Mouse (Mus musculus) kidney, adult 18-20 months (tissue): ENCODE measurements around the gene Sgtb.

Experiments used
- DNase-seq: peaks from one replicate; pipeline ENCODE4 v3.0.0; 2021

Gene Sgtb

DNA sequence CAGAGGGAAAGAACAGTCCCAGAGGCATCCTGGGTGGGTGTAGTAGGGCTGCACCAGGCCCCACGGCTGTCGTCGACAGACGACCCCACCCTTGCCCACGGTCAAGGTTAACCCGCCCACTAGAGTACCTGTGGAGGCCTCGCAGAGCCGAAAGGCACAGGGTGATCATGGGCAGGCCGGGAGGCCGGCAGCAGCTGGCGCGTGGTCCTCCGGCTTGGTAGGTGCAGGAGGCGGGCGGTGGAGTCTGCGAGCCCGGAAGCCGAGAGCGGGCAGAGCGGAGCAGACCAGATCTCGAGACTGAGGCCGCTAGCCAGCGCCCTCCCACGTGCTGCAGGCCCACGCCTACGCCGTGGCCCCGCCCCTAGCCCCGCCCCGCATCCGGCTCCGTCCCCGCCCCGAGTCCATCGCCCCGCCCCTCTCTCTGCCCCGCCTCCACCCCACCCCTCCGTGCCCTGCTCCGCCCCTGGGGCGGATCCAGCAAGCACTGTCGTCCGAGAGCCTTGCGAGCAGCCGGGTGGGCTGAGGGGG, at the start of gene Sgtb, which contains the start of gene Nln:
TSS of gene Sgtb (plus strand) at position 454 of the 528 bp plus-strand sequence.
TSS of gene Nln (minus strand) at position 327 of the 528 bp plus-strand sequence.
- DNase-seq = peak; percentile 89

DNA sequence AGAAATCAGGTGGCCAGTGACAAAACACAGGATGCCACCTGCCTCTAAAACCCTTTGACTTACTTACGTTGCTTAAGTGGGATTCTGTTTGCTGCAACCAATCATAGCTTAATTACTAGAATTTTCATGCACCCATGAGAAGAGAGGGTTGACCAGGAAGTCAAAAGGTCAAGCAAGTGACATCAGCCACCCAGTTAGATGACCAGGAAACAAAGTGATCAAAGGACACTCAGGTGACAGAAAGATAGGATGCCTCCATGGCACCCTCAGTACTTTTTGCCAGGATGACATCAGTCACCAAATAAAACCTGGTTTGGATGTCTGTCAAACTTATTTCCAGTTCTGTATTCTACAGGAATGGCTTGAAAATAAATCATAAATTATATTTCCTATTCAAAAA, 49.3 kb upstream of the Sgtb start:
- DNase-seq = no peak

DNA sequence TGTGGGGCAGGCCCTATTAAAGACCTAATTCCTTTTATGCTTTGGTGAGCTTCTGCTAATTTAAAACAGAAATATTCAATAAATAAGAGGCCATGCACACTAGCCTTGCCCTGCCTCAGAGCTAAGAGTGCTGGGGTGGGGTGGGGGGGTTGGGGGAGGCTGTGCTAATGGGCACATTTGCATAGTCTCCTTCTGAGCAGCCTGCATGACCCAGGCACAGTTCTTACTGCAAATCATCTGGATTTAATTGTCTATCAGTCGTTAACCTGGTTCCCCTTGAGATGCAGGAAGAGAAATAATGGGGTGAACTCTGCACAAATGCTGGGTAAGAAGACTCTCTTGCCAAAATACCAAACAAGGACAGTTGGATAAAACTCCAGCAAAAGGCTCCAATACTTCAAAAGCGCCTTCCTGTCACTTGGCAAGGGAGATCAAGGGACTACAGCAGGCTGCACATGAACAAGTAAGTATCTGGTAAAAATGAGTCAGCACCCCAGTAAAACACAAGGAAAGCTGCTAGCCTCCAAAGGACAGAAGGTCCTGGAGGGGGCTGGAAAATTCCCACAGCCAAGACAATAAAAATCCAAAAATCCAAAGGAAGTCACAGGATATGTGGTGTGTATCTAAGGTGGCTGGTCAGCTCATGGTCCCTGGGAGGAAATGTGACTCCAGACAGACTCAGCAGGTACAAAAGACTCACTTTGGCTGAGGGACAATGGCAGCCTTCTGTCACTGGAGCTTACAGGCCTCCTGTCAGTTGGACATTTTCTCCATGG, 47.4 kb upstream of the Sgtb start:
- no peak for DNase-seq

DNA sequence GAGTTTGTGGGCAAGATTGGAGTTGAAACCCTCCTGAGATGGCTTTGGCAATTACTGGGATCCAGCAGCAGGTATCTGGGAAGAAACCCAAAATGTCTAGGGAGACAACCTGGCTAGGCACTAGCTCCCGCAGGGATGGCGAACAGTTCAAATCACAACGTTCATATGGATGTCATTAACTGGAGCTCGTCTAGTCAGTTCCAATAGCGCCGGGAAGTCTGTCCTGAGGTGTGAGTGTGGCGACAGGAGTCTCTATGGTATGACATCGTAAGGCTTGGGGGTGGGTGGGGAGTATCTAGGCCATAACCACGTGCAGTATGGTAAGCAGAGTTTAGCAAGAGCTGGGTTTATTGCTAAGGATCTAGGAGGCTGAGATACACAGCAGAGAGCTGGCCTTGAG, 46.5 kb upstream of the Sgtb start:
- no peak for DNase-seq

DNA sequence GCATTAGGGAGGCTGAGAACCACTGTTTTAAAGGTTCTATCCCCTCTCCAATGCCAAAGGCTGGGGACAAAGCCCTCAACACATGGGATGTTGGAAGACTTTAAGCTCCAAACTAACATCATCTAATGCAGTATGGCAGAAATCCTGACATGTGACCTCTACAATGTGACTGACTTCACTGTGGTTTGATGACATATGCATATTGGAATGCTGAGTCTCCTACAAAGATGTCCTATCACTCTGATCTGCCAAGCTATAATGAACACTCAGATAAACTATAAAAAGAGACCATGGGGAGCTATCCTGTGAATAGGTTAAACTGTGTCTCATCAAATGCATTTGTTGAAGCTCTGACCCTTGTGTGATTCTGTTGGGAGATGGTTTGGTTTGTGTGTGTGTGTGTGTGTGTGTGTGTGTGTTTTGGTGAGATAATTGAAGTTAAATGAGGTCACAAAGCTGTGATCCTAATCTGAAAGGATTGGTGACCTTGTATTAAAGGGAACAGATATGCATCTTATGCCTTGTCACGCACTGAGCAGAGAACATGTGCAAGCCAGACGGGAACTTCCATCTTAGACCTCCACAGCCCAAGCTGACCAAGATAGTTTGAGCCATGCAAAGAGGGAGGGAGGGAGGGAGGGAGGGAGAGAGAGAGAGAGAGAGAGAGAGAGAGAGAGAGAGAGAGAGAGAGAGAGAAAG, 43.7 kb upstream of the Sgtb start:
- DNase-seq = no peak

DNA sequence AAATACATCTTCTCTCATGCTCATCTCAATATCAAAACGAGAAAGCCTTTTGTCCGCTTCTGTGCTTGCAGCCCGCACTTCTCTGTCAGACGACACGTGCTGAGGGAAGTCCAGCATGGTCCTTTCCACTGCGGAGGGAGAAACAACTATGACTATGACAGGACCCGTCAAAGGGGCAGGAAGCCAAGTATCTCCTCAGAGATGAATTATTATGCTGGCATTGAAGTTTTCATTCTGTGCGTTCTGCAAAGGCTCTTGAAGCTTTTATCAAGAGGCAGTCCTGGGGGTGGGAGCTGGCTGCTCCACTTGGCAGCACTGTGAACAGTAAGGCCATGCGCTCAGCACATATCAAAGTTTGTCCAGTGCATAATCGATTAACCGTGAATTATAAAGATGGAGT, 40.3 kb upstream of the Sgtb start:
- no peak for DNase-seq

DNA sequence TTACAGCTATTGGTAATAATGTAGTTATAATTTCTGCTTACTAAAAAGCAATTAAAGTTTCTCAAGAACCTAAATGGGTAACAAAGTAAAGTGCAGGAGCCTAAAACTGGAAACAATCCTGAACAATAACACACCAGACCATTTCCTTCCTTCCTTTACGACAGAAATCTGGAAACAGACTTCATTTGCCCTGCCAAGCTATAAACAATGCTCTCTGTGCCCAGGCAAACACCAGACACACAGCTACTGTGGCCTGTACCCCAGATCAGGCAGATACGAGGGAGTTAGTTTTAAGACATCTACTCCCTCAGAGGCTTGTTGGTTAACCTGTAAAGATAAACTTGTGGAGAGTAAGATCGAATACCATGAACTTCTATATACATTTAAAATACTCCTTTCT, 38.8 kb upstream of the Sgtb start:
- no peak for DNase-seq

DNA sequence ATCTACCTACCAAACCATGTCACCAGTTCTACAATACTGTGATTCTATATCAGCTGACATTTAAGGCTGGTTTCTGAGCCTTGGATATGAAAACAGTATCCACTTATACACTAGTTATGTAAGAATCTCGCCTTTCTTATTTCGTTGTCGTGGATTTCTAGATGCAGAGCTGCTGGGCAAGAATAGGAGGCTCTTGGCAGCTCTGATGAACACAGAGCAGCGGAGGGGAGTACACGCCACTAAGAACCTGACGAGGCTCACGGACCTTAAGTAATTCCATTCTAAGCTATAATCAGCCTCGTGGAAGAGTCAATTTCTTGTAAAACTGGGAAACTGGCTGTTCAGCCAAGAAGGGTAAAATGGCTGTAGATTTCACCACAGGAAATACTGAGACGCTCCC, 37.2 kb upstream of the Sgtb start:
- DNase-seq = no peak

DNA sequence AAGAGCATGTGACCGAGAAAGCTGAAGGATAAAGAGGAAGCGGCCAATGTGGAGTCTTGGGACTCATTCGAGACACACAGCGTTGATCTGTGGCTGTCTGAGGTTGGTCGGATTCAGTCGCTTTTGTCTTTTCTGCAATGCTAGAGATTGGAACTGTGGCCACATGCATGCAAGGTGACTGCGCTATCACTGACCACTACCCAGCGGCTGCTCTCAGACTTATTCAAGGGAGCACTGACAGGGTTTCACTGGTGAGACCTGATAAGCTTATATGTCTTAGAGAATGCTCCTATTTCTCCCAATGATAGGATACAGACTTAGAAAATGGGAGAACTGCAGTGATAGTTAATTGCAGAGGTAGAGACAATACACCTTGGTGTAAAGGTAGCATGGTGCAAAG, 35.3 kb upstream of the Sgtb start:
- no peak for DNase-seq

DNA sequence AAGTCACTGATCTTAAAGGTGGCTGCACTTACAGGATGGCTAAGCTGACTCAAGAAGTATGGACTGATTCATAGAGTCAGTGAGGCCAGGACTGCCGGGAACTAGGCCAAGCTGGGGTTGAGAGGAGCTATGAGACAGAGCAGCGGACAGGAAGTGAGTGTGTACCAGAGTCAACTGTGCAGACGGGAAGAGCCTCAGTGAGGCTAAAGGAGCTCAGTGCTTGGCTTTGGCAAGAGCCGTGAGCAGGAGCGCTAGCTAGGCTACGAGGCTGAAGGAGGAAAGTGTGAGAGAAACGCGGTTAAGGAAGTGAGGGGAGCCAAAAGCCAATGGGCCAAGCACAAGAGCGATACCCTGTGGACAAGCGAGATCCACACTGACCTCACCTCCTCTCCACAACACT, 34.8 kb upstream of the Sgtb start:
- DNase-seq = peak; percentile 23

DNA sequence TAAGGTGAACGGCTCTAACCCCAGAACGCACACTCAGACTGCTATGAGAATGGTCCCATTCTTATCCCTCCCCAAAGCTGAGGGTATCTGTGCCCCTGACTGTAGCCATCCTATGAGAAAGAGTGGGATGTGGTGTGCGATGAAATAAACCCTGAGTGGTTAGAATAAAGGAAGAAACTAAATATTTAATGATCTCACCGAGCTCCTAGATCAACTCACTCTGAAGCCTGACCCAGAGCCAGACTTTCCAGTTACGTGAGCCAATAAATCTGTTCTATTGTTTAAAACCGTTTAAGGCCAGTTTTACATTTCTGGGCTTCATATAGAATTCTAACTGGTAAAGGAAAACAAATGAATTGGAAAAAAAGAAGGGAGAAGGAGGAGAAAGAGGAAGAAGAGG, 32.5 kb upstream of the Sgtb start:
- DNase-seq = no peak

DNA sequence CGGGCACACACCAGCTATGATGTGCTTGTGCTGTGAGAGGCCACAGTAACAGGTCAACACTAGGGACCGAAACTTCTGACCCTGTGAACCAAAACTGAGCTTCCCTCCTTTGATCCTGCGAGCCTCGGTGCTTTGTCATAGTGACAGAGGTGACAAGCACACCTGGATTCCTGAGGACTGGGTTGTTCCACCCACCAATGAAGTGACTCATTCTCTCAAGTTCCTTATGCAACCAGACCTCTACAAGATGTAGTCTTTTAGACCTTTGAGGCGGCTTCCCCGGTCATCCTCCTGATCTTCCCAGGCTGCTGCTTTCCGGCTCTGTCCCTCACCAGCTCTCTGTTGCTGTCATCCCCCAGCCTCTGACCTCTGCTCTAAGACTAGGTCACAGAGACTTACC, 27.0 kb upstream of the Sgtb start:
- DNase-seq = no peak

DNA sequence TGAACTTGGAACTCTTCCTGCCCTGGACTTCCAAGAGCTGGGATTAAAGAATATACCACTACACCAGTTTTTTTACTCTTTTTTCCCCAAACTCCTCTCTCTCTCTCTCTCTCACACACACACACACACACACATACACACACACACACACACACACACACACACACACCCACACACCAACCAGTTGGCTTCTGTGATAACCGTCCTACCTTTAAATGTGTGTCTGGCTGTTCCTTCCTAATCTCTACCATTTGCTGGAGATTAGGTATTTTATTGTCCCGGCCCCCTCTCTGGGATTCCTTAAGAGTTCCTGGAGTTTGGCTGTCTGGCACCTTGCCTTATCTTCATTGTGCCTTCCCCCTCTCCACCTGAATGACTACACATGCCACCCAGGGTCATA, 24.9 kb upstream of the Sgtb start:
- no peak for DNase-seq

DNA sequence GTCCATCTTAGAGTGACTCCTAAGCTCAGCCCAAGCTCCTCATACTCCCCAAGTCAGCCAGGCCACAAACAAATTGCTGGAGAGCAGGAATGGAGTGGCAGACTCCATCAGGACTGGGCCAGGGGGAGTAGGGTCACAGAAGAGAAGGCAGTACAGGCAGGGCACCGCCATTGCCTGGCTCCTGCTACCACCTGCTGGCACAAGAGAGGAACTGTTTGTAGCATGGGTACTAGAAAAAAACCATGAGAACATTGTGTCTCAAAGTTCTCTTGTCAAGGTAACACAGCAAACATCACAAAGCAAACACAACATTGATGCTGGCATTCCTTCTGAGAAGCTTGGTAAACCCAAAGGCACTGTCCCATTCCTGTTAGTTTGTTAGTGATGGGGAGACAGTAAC, 20.2 kb upstream of the Sgtb start:
- DNase-seq = peak; percentile 36

DNA sequence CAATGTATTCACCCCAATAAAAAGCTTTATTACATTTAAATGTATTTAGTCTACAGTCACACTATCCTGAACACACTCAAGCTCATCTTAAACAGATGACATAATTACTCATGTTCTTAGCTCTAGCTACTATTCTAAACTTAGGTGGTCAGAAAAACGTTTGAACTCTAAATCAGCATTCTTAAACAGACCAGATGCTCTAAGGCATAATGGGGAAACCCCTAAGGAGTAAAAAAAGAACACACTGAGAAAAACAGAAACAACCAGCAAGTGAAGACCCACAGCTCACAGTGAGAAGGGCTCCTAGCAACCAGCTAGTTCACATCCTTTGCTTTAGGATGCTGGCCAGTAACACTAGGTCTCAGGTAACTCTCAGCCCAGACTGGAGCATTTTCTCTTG, 17.8 kb upstream of the Sgtb start:
- no peak for DNase-seq

DNA sequence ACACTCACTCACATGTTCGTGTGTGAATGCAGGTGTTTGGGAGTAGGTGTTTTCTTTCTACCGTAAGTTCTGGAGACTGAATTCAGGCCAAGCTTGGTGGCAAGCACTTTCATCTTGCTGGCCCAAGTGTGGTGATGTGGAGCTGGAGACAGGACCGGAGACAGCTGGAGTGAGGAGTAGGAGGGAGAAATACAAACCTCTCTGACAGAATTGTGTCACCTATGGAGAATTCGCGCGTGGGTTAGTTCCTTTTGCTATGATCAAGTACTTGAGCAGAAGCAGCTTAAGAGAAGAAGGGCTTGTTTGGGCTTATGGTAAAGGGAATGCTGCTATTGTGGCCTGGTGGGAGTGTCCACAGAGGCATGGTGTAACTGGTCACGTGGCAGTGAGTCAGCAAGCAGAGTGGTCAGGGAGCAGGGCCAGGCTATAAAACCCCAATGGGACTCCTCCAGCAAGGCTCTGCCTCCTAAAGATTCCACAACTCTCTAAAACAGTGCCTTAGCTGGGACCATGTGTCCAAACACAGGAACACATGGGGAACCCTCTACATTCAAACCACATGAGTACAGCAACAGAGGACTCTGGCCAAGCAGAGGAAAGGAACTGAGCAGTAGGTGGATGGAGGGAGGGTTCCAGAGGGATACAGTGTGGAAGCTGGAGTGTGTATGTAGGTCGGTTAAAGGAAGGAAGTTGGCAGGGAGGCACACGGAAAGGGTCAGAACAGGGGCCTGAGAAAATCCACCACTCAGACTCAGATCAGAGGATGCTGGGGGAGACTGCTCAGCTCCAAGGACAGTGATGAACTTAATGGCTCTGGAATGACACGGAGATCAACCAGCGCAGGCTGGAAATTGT, 14.8 kb upstream of the Sgtb start:
- no peak for DNase-seq

DNA sequence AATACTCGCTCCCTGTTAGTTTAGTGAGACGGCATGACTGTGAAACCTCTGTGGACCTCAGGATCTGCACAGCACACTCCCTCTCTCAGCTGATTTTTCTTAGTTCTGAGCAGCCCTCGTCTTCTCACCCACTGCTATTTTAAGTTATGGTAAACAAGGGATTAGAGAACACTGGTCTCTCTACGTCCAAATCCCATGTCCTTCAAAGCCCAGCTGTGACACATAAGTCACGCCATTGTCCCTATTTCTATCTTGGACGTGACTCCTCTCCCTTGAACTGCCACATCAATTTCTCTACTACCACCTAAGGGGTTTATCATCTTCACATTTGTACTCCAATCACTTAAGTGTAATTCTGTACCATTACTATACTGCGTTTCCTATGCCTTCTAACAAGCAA, 13.6 kb upstream of the Sgtb start:
- DNase-seq = no peak

DNA sequence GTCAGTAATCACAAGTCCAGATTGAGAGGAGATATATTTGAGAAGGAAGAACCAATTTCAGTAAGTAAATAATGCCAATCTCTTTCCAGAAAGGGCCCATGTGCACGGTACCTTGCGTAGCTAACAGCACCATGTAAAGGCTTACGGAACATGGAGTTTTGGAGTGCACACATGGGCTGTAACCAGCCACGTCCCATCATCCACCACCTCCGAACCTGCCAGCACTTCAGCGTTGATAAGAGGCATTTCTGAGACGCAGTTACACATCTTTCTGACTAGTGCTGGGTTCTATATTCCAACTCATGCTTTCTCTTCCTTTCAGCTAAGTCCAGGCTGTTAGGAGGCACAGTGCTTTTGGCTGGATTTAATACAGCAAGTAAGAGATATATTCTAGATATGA, 12.4 kb upstream of the Sgtb start:
- DNase-seq = no peak

DNA sequence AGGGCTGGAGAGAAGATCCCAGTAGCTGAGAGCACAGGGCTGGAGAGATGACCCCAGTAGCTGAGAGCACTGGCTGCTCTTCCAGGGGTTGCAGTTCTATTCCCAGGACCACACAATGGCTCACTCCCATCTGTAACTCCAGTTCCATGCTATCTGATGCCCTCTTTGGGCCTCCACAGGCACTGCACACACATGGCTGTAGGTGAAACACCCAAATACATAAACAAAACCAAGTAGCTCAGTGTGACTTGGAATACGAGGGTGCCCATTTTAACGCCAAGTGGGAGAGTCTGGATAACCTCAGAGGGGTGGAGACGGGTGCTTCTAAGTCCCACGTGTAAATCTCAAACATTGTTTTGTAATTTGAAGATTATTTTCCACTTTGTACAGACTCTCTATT, 9.1 kb upstream of the Sgtb start:
- no peak for DNase-seq

DNA sequence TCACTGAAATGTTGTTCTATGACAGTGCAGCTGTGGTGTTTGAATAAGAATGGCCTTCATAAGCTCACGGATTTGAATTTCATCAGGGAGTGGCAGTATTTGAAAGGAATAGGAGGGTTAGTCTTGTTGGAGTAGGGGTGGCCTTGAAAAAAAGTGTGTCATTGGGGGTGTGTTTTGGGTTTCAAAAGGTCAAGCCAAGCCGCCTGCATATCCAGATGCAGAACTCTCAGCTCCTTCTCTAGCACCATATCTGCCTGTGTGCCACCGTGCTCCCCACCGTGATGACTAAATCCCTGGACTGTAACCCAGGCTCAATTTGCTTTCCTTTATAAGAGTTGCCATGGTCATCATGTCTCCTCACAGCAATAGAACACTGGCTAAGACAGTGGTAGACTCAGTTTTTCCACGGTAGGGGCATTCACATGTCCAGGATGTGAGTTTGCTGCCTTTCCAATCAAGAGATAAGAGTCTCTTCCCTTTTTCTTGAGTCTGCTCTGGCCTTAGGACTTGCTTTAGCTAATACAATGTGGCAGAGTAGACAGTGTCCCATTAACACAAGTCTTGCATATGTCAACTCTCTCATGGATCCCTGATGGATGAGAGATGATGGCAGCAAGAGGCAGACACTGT, 7.8 kb upstream of the Sgtb start:
- no peak for DNase-seq

DNA sequence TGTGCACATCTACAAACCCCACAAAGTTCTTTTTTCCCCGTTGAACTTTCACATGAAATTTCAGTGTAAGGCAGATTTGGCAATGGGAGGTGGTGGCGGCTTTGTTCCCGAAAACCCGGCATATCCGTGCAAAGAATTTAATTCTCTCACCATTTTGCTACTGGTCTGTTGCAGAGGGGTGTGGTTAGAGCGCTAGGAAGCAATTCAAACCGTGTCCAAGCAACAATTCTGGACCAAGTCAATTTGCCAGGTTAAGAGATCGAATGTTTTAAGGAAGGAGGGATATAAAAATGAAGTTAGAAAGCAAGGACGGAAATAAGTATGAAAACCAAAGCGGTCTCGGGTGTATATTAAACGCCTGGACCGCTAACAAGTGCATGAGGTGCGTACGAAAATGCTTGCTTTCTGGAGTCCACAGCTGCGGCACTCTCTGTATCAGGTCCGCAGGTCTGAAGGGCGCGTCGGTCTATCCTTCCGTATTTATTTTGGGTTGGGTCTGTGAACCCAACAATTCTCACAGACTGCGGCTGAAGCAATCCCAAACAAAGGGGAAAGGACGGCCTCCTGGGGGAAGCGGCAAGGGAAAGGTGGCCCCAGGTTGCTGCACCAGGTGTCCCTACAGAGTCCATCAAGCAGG, 772 bp upstream of the Sgtb start:
- no peak for DNase-seq

DNA sequence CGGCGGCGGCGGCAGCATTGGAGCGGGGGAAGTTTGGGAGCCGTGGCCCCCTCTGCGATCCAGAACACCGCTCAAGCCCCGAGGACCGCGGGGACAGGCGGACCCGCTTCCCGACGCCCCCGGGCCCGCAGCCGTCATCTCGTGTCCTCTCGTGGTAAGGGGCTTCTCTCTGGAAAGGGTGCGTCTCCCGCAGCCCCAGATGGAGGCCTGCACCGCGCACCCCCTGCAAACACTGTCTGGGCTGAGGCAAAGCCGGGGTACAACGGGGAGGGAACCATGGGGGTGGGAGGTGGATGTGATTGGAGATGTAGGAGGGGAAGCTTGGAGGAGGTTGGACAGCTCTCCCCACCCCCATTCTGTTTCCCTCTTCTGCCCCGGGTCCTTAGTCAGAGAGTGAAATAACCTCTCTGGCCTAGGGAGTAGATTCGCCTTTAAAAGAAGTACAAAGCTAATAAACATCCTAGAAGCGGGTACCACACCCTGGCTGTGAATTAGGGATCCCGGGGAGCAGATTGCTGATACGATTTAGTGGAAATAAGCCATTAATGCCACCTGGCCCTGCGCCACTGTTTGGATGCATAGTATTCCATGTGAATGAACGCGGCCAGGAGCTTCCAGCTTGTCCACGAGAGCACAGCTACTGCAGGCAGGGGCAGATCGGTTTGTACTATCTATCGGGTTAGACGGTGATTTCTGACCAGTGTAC, 428 bp downstream of the Sgtb start:
- DNase-seq = peak; percentile 49
